Mouse (Mus musculus): ENCODE measurements around the gene Olfr609.
"Not testable (repeated sequence)": the region's sequence is repeated elsewhere in the genome, so short reads cannot be mapped to it uniquely, and the experiment has no call there.

The Olfr609 gene

GRCm38 (mm10) chr7:103497962-103498361, at the start of gene Olfr609:
Olfr609 (minus strand) TSS chr7:103498062.
- DNase-seq (ENCODE audit: extremely low read depth, insufficient read length, low spot score): no peak

DNA sequence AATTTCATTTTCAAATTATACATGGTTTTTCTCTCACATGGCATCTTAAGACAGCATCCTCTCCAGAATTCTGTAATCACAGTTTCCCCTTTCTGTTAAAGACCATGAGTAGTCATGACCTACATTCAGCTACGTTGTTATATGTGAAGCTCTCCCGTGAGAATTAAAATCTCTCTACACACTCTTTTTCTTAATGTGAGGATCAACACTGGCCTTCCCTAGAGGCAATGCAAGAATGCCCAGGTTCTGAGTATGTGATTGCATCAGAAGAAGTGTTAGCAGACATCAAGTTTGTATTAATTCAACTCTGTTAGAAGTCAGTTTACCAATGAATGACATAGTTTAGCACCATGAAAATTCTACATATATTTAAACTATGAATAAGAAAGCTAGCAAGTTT, 44.8 kb upstream of the Olfr609 start, which contains the start of gene Olfr612:
Gene Olfr612 (minus strand): TSS at position 101 of the 400 bp plus-strand sequence.
- DNase-seq (ENCODE audit: extremely low read depth, insufficient read length, low spot score): not testable (repeated sequence)

GRCm38 (mm10) chr7:103520746-103521145, 22.9 kb upstream of the Olfr609 start, which contains the start of gene Olfr611:
Olfr611 (minus strand) TSS chr7:103520846.
- DNase-seq (ENCODE audit: extremely low read depth, insufficient read length, low spot score): not testable (repeated sequence)

DNA sequence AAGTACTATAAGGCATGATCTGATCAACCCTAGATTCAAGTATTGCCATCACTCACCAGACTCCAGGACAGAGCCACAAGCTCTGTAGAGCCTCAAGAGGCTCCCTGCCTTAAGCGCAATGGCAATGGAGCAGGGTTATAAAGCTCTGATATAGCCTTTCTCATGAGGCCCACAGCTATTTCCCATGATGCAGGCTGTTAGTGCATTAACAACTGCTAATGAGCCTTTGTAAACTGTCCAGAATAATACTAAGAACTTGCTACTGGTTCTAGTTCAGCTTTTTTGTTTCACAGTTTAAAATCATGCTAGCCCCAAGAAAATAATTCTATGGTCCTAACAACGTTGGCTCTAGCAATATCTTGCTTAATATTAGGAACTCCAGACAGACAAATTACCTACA, 14.2 kb upstream of the Olfr609 start, which contains the start of gene Olfr610:
Gene Olfr610 (minus strand): TSS at position 101 of the 400 bp plus-strand sequence.
- DNase-seq (ENCODE audit: extremely low read depth, insufficient read length, low spot score): no peak

- not testable (repeated sequence) for DNase-seq (ENCODE audit: extremely low read depth, insufficient read length, low spot score)
Observed at GRCm38 (mm10) chr7:103477106-103477505, 20.8 kb downstream of the Olfr609 start.

GRCm38 (mm10) chr7:103469577-103469976, 28.3 kb downstream of the Olfr609 start, which contains the start of gene Olfr608:
Olfr608 (plus strand) TSS chr7:103469877.
- DNase-seq (ENCODE audit: extremely low read depth, insufficient read length, low spot score): no peak

DNA sequence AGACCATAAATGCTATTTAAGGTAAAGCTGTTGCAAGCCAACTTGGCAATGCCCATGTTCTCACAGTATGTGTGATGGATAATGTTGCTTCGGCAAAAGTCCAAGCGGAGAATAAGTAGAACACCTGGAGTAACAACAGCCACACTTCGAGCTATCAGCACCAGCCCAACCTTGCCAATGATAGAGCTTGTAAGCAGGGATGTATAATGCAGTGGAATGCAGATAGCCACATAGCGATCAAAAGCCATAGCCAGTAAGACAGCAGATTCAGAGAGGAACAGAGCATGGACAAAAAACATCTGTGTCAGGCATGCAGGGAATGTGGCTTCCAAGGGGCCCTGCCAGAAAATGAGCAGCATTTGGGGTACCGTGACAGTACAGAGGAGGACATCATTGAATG, 37.3 kb downstream of the Olfr609 start:
- DNase-seq (ENCODE audit: extremely low read depth, insufficient read length, low spot score): no peak

DNA sequence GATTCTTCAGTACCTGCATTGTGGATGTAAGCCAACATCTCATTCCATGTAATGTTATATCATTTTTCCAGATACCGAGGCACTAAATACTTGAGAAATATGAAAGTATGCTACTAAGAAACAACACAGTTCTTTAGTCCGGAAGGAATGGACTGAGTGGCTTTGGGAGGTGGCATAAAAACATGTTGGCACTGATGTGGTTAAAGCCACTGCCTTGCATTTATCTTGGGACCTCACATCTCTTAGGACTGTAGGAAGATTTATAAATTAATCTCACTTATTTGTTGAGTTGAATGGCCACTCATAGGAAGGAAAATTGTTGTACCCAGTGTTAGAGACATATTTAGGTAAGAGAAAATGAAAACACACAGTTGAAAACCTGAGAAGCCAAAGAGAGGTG, 49.1 kb downstream of the Olfr609 start, which contains the start of gene Olfr606:
Gene Olfr606 (plus strand): TSS at position 301 of the 400 bp plus-strand sequence.
- DNase-seq (ENCODE audit: extremely low read depth, insufficient read length, low spot score): no peak

DNA sequence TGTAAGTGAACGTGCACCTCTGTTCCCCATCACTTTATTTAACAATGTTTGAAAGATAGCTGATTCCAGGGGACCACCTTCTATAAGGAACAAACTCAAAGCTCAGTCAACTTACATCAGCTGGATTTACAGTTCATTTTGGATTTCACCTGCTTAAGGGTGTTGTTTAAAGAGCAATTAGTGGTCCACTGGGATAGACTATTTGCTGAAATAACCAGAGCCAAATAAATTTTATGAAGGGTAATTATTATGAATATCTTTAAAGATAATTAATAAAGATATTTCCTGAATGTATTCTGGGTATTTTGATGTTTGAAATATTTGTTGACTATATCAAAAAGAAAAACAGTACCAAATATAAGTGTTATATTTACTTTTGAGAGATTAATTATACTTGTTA, 52.5 kb downstream of the Olfr609 start, which contains the start of gene Olfr605:
Gene Olfr605 (minus strand): TSS at position 101 of the 400 bp plus-strand sequence.
- DNase-seq (ENCODE audit: extremely low read depth, insufficient read length, low spot score): no peak
